Mouse (Mus musculus) urinary bladder, adult 2 months (tissue): Measurements from ENCODE around the gene Bhlhe41. TPM values are rescaled to one million over a fixed set of nuclear protein-coding genes. Genes with fewer than 3 reads are reported as not detected.

Experiments used
- DNase-seq: peaks from one replicate; pipeline ENCODE4 v3.0.0; 2022; ENCODE audit warnings: low spot score
- polyA plus RNA-seq: library from polyadenylated mRNA; depleted of rRNA; stranded (reverse); fragments of >200 nt; gene quantifications from 2 replicates; pipeline ENCODE4 v1.2.3, GENCODE M21; 2012; rRNA removed

The Bhlhe41 gene
- 13.3 and 23.9 TPM in 2 replicates for polyA plus RNA-seq

- DNase-seq: peak; percentile 71
Observed at GRCm38 (mm10) chr6:145865289-145865885, at the start of gene Bhlhe41. Bhlhe41 (minus strand) TSS chr6:145865558.

- no peak for DNase-seq
Observed at GRCm38 (mm10) chr6:145912232-145912631, 46.9 kb upstream of the Bhlhe41 start.

GRCm38 (mm10) chr6:145910469-145911426 lies 45.4 kb upstream of the Bhlhe41 start:
- no peak for DNase-seq

GRCm38 (mm10) chr6:145909943-145910342 lies 44.6 kb upstream of the Bhlhe41 start:
- DNase-seq: no peak

GRCm38 (mm10) chr6:145906096-145906890 lies 40.9 kb upstream of the Bhlhe41 start:
- no peak for DNase-seq

GRCm38 (mm10) chr6:145904616-145905015 lies 39.3 kb upstream of the Bhlhe41 start:
- DNase-seq: no peak

GRCm38 (mm10) chr6:145904169-145904568 lies 38.8 kb upstream of the Bhlhe41 start:
- DNase-seq: no peak

GRCm38 (mm10) chr6:145894669-145895342 lies 29.4 kb upstream of the Bhlhe41 start:
- no peak for DNase-seq

GRCm38 (mm10) chr6:145893366-145894021 lies 28.1 kb upstream of the Bhlhe41 start:
- DNase-seq: no peak

- DNase-seq: no peak
Observed at GRCm38 (mm10) chr6:145892381-145893265, 27.3 kb upstream of the Bhlhe41 start.

GRCm38 (mm10) chr6:145891951-145892350 lies 26.6 kb upstream of the Bhlhe41 start:
- no peak for DNase-seq

- no peak for DNase-seq
Observed at GRCm38 (mm10) chr6:145887719-145888118, 22.4 kb upstream of the Bhlhe41 start.

GRCm38 (mm10) chr6:145886277-145886676 lies 20.9 kb upstream of the Bhlhe41 start:
- DNase-seq: no peak

- no peak for DNase-seq
Observed at GRCm38 (mm10) chr6:145885069-145885468, 19.7 kb upstream of the Bhlhe41 start.

GRCm38 (mm10) chr6:145883668-145884067 lies 18.3 kb upstream of the Bhlhe41 start:
- no peak for DNase-seq

GRCm38 (mm10) chr6:145883010-145883409 lies 17.7 kb upstream of the Bhlhe41 start:
- DNase-seq: no peak

GRCm38 (mm10) chr6:145880609-145881008 lies 15.3 kb upstream of the Bhlhe41 start:
- no peak for DNase-seq

- no peak for DNase-seq
Observed at GRCm38 (mm10) chr6:145876986-145877735, 11.8 kb upstream of the Bhlhe41 start.

GRCm38 (mm10) chr6:145873354-145873753 lies 8.0 kb upstream of the Bhlhe41 start:
- DNase-seq: no peak
